Comparison of ENCODE assay signal across 8 mouse cellular contexts in the genomic region with DNA sequence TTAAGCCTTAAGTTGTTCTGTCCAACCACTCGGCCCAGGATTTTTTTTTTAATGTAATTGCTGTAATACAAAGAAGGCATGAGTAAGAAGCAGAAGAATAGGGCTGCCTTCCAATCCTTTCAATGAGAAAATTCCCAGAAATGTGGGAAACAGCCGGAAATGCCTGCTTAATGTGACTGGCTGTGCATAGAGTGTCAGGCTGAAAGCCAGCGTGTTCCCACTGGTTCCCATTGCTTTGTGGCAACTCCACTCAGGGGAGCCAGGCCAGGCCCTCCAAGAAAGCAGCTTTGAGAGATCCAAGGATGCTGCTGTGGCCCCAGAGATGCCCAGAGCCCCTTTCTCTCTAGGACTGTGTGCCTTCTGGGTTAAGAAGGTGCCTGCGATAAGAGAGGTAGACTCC. TPM values are rescaled to one million over a fixed set of nuclear protein-coding genes. Genes with fewer than 3 reads are reported as not detected.
DNase-seq lines count a peak whose midpoint lies in the region; ATAC-seq lines count a peak whose summit lies in the region.

No protein-coding gene starts in this region.

- H3K4me2 ChIP-seq in lung, embryonic 16.5 days (ENCODE audit: low read depth, low read length) = no peak overlapping the region
- no peak overlapping the region for H3K4me2 ChIP-seq in intestine, embryonic 15.5 days (replicated peaks)

- peaks cover 12% of the 10 kb centered on the region for H3K4me1 ChIP-seq in lung, embryonic 16.5 days (replicated peaks; ENCODE audit: control insufficient read depth, insufficient read depth, low read length)
- peaks cover 47% of the 10 kb centered on the region for H3K4me1 ChIP-seq in forebrain, embryonic 10.5 days
- peaks cover 10% of the 10 kb centered on the region for H3K4me1 ChIP-seq in intestine, embryonic 15.5 days (replicated peaks)

- peak overlapping the region; percentile 66 for H3K27ac ChIP-seq in lung, embryonic 16.5 days (ENCODE audit: low read length)
- H3K27ac ChIP-seq in forebrain, embryonic 10.5 days = peak overlapping the region; percentile 68
- peak overlapping the region; percentile 76; the same call in 1 of the 2 replicates for H3K27ac ChIP-seq in intestine, embryonic 15.5 days

- no peaks in the 10 kb centered on the region for H3K9me3 ChIP-seq in lung, embryonic 16.5 days (ENCODE audit: control insufficient read depth, low read length)
- H3K9me3 ChIP-seq in forebrain, embryonic 10.5 days = no peaks in the 10 kb centered on the region
- no peaks in the 10 kb centered on the region for H3K9me3 ChIP-seq in intestine, embryonic 15.5 days

- H3K4me3 ChIP-seq in lung, embryonic 16.5 days (ENCODE audit: low read length) = no peak overlapping the region
- H3K4me3 ChIP-seq in forebrain, embryonic 10.5 days = no peak overlapping the region
- no peak overlapping the region for H3K4me3 ChIP-seq in intestine, embryonic 15.5 days (replicated peaks)

- no peaks in the 10 kb centered on the region for H3K27me3 ChIP-seq in lung, embryonic 16.5 days (ENCODE audit: control insufficient read depth, insufficient read depth, low read depth, low read length)
- no peaks in the 10 kb centered on the region for H3K27me3 ChIP-seq in forebrain, embryonic 10.5 days (ENCODE audit: poor library complexity, severe bottlenecking)
- no peaks in the 10 kb centered on the region for H3K27me3 ChIP-seq in intestine, embryonic 15.5 days (replicated peaks)

- no peaks in the 10 kb centered on the region for H3K36me3 ChIP-seq in lung, embryonic 16.5 days (ENCODE audit: control insufficient read depth, insufficient read depth, low read length)
- peaks cover 4% of the 10 kb centered on the region; the same call in 1 of the 2 replicates for H3K36me3 ChIP-seq in forebrain, embryonic 10.5 days (replicated peaks)
- no peaks in the 10 kb centered on the region for H3K36me3 ChIP-seq in intestine, embryonic 15.5 days

- peak; percentile 34; the same call in 1 of the 2 replicates for ATAC-seq in lung, embryonic 16.5 days (ENCODE audit: low read depth)
- ATAC-seq in intestine, embryonic 15.5 days = peak; percentile 6; the same call in 1 of the 2 replicates

- H3K9ac ChIP-seq in lung, embryonic 16.5 days (ENCODE audit: low read length) = no peak overlapping the region
- H3K9ac ChIP-seq in intestine, embryonic 15.5 days = no peak overlapping the region

- DNase-seq in lung, adult 18-20 months = no peak
- no peak for DNase-seq in forebrain, embryonic 10.5 days (ENCODE audit: extremely low spot score, low spot score)
- peak; percentile 54 for DNase-seq in lung, postnatal 10 days
- no peak for DNase-seq in thymus, postnatal 36 days
- no peak for DNase-seq in yolk sac, embryonic 10.5 days (ENCODE audit: low spot score)
- DNase-seq in urinary bladder, postnatal 10 days (ENCODE audit: low spot score) = no peak

- WGBS in lung, embryonic 16.5 days = 53% methylated on average over 4 of the region's 4 CpGs
- WGBS in forebrain, embryonic 10.5 days = 77% methylated on average over 4 of the region's 4 CpGs
- WGBS in intestine, embryonic 15.5 days = 63% methylated on average over 4 of the region's 4 CpGs

RNA-seq across cellular contexts. Expression of a gene that starts 37.2 kb away (rescaled TPM):
- 51.3 and 52.0 TPM in 2 replicates for polyA plus RNA-seq in lung, embryonic 16.5 days (2015; fragmentation: Nextera tagmentation; extraction: Ambion mirVana)
- polyA plus RNA-seq in forebrain, embryonic 10.5 days (2016; fragmentation: Nextera tagmentation; extraction: Ambion mirVana) = 46.5 and 46.8 TPM in 2 replicates
- polyA plus RNA-seq in intestine, embryonic 15.5 days (2015; fragmentation: Nextera tagmentation; extraction: Ambion mirVana) = 48.6 and 51.1 TPM in 2 replicates

RNA-seq across cellular contexts. Expression of a gene that starts 52.4 kb away (rescaled TPM):
- 44.9 and 46.9 TPM in 2 replicates for polyA plus RNA-seq in lung, embryonic 16.5 days (2015; fragmentation: Nextera tagmentation; extraction: Ambion mirVana)
- polyA plus RNA-seq in forebrain, embryonic 10.5 days (2016; fragmentation: Nextera tagmentation; extraction: Ambion mirVana) = 49.0 and 51.5 TPM in 2 replicates
- polyA plus RNA-seq in intestine, embryonic 15.5 days (2015; fragmentation: Nextera tagmentation; extraction: Ambion mirVana) = 48.9 and 55.7 TPM in 2 replicates
